Comparison of ENCODE assay signal across 9 mouse cellular contexts in genomic region chr4:133241910-133242309, GRCm38 (mm10). TPM values are rescaled to one million over a fixed set of nuclear protein-coding genes. Genes with fewer than 3 reads are reported as not detected.
DNase-seq lines count a peak whose midpoint lies in the region; ATAC-seq and TF ChIP-seq lines count a peak whose summit lies in the region.
"Had no signal": no experiment of that assay in that cellular context is flagged by ENCODE, and none has a peak within 500 bp of the region (broad histone marks: within the 10 kb centered on the region; RNA-seq: fewer than 3 reads in every experiment).

No protein-coding gene starts in this region.

- intact Hi-C loops in heart, adult 2 months (cut with DNase I) = no loop called here

- no peak for DNase-seq in heart, adult 2 months
- DNase-seq in heart, adult 11 months = no peak
- DNase-seq in forebrain, embryonic 14.5 days (ENCODE audit: low spot score) = no peak
- DNase-seq in spleen, adult 12 weeks (ENCODE audit: low spot score) = no peak
- DNase-seq in Muller cell, postnatal 12 days (ENCODE audit: inconsistent ontology term) = no peak
- DNase-seq in right cerebral cortex, postnatal 25 days = no peak

- no peaks in the 10 kb centered on the region for H3K27me3 ChIP-seq in heart, adult 2 months (ENCODE audit: control insufficient read depth, insufficient read depth, low read length)
- no peaks in the 10 kb centered on the region for H3K27me3 ChIP-seq in C2C12 (ENCODE audit: control insufficient read depth, insufficient read depth, insufficient read length)
- H3K27me3 ChIP-seq in forebrain, embryonic 14.5 days (replicated peaks; ENCODE audit: control insufficient read depth, insufficient read depth, low read length) = peaks cover 42% of the 10 kb centered on the region
- H3K27me3 ChIP-seq in liver, embryonic 16.5 days (ENCODE audit: control insufficient read depth, insufficient read depth, low read depth, low read length) = peaks cover 3% of the 10 kb centered on the region

- no peak; the same call in none of the 2 replicates for TF ChIP-seq POLR2A in heart, adult 2 months (IDR thresholded peaks at IDR 0.05; ENCODE audit: insufficient read depth, low read depth, low read length)

- H3K4me2 ChIP-seq in forebrain, embryonic 14.5 days (ENCODE audit: low read length) = peak overlapping the region; percentile 76
- peak overlapping the region; percentile 94 for H3K4me2 ChIP-seq in liver, embryonic 16.5 days (ENCODE audit: low read depth, low read length)

- no peak for TF ChIP-seq CTCF in heart, adult 2 months (IDR thresholded peaks at IDR 0.05)
- no peak for TF ChIP-seq CTCF in C2C12 (IDR thresholded peaks at IDR 0.05; ENCODE audit: control insufficient read depth, insufficient read depth, insufficient read length)

- H3K79me2 ChIP-seq in heart, adult 2 months (replicated peaks; ENCODE audit: control insufficient read depth, insufficient read depth, low read length) = no peaks in the 10 kb centered on the region
- no peaks in the 10 kb centered on the region for H3K79me2 ChIP-seq in C2C12 (ENCODE audit: control insufficient read depth, insufficient read depth)

- peaks cover 9% of the 10 kb centered on the region for H3K4me1 ChIP-seq in heart, adult 2 months (ENCODE audit: control insufficient read depth, insufficient read depth, low read length)
- H3K4me1 ChIP-seq in forebrain, embryonic 14.5 days (ENCODE audit: control insufficient read depth, insufficient read depth, low read length) = no peaks in the 10 kb centered on the region
- peaks cover 48% of the 10 kb centered on the region for H3K4me1 ChIP-seq in liver, embryonic 16.5 days (ENCODE audit: control insufficient read depth, low read depth, low read length)

- ATAC-seq in forebrain, embryonic 14.5 days = no peak
- no peak for ATAC-seq in liver, embryonic 16.5 days (ENCODE audit: low read depth)

- H3K9ac ChIP-seq in heart, adult 2 months (ENCODE audit: low read depth, low read length) = peak overlapping the region; percentile 44
- H3K9ac ChIP-seq in forebrain, embryonic 14.5 days (ENCODE audit: low read length) = no peak overlapping the region
- peak overlapping the region; percentile 30 for H3K9ac ChIP-seq in liver, embryonic 16.5 days (ENCODE audit: low read depth, low read length)

- H3K27ac ChIP-seq in heart, adult 2 months = peak overlapping the region; percentile 99
- no peak overlapping the region for H3K27ac ChIP-seq in forebrain, embryonic 14.5 days (ENCODE audit: low read depth, low read length)
- H3K27ac ChIP-seq in liver, embryonic 16.5 days (ENCODE audit: low read length) = peak overlapping the region; percentile 50; the same call in 1 of the 2 replicates

- WGBS in heart, adult 2 months = 16% methylated on average over 11 of the region's 11 CpGs
- 35% methylated on average over 11 of the region's 11 CpGs for WGBS in forebrain, embryonic 14.5 days
- 18% methylated on average over 11 of the region's 11 CpGs for WGBS in liver, embryonic 16.5 days (ENCODE audit: insufficient replicate concordance)

- no peaks in the 10 kb centered on the region for H3K79me3 ChIP-seq in C2C12 (ENCODE audit: low read depth)

- TF ChIP-seq EP300 in heart, adult 2 months (IDR thresholded peaks at IDR 0.05; ENCODE audit: insufficient read depth, low read depth, low read length) = peak; percentile 1; the same call in 1 of the 2 replicates

- peak overlapping the region; percentile 95 for H3K4me3 ChIP-seq in heart, adult 2 months
- H3K4me3 ChIP-seq in C2C12 (ENCODE audit: insufficient read depth, poor library complexity, severe bottlenecking) = peak overlapping the region; percentile 40
- H3K4me3 ChIP-seq in forebrain, embryonic 14.5 days (ENCODE audit: low read depth, low read length) = peak overlapping the region; percentile 46; the same call in 1 of the 2 replicates
- H3K4me3 ChIP-seq in liver, embryonic 16.5 days (ENCODE audit: low read depth, low read length) = peak overlapping the region; percentile 65

- no peaks in the 10 kb centered on the region for H3K36me3 ChIP-seq in heart, adult 2 months (ENCODE audit: control insufficient read depth, insufficient read depth, low read length)
- H3K36me3 ChIP-seq in C2C12 (ENCODE audit: control insufficient read depth, insufficient read depth) = no peaks in the 10 kb centered on the region
- H3K36me3 ChIP-seq in forebrain, embryonic 14.5 days (ENCODE audit: control insufficient read depth, insufficient read depth, low read length) = no peaks in the 10 kb centered on the region
- no peaks in the 10 kb centered on the region for H3K36me3 ChIP-seq in liver, embryonic 16.5 days (ENCODE audit: control insufficient read depth, insufficient read depth)

- no peaks in the 10 kb centered on the region for H3K9me3 ChIP-seq in forebrain, embryonic 14.5 days (replicated peaks; ENCODE audit: control insufficient read depth, low read length)
- no peaks in the 10 kb centered on the region for H3K9me3 ChIP-seq in liver, embryonic 16.5 days (replicated peaks; ENCODE audit: control insufficient read depth, low read length)

- peak overlapping the region; percentile 10 for H3ac ChIP-seq in C2C12 (ENCODE audit: control insufficient read depth, insufficient read length, low read depth)

TF ChIP-seq in C2C12, 6 proteins besides CTCF, POLR2A, EP300 and RAD21:
- TF ChIP-seq MYOD1 (IDR thresholded peaks at IDR 0.05; ENCODE audit: control insufficient read depth, insufficient read length, low read depth) = no peak
- no peak for TF ChIP-seq FOSL1 (IDR thresholded peaks at IDR 0.05; ENCODE audit: insufficient read depth, low read length, poor library complexity, severe bottlenecking)
- peak; percentile 42 for TF ChIP-seq MAX (IDR thresholded peaks at IDR 0.05)

RNA-seq across cellular contexts. Expression of gene Map3k6, which starts 1.3 kb away (rescaled TPM):
- 10 to 100 TPM; 16.3 to 27.3 TPM for total RNA-seq in heart, adult 2 months (2021)
- 12.0 and 15.7 TPM in 2 replicates for polyA plus RNA-seq in heart, adult 2 months (2012; rRNA removed)
- polyA plus RNA-seq in C2C12 (2012; fragmentation: generic; extraction: Trizol) = 7.3 TPM
- polyA plus RNA-seq in forebrain, embryonic 14.5 days (2014; fragmentation: Nextera tagmentation; extraction: Ambion mirVana) = 1.1 and 1.7 TPM in 2 replicates
- polyA plus RNA-seq in liver, embryonic 16.5 days (2015; fragmentation: Nextera tagmentation; extraction: Ambion mirVana) = 2.2 and 3.0 TPM in 2 replicates

RNA-seq across cellular contexts. Expression of gene Sytl1, which starts 21.0 kb away (rescaled TPM):
- under 1 TPM; 0.29 to 0.61 TPM for total RNA-seq in heart, adult 2 months (2021)
- polyA plus RNA-seq in heart, adult 2 months (2012; rRNA removed) = 0.53 and 0.80 TPM in 2 replicates
- polyA plus RNA-seq in C2C12 (2012; fragmentation: generic; extraction: Trizol) = 0.89 TPM
- polyA plus RNA-seq in forebrain, embryonic 14.5 days (2014; fragmentation: Nextera tagmentation; extraction: Ambion mirVana) = 0.32 and 0.54 TPM in 2 replicates
- polyA plus RNA-seq in liver, embryonic 16.5 days (2015; fragmentation: Nextera tagmentation; extraction: Ambion mirVana) = 1.1 and 1.4 TPM in 2 replicates

RNA-seq across cellular contexts. Expression of gene Gpr3, which starts 29.6 kb away (rescaled TPM):
- under 1 TPM in 1 of 2 experiments, not detected in 1; 0.11 TPM for total RNA-seq in heart, adult 2 months (2021)
- polyA plus RNA-seq in heart, adult 2 months (2012; rRNA removed) = 0.15 and 0.37 TPM in 2 replicates
- 0.53 TPM for polyA plus RNA-seq in C2C12 (2012; fragmentation: generic; extraction: Trizol)
- 0.62 and 1.1 TPM in 2 replicates for polyA plus RNA-seq in forebrain, embryonic 14.5 days (2014; fragmentation: Nextera tagmentation; extraction: Ambion mirVana)
- not detected in 2 replicates for polyA plus RNA-seq in liver, embryonic 16.5 days (2015; fragmentation: Nextera tagmentation; extraction: Ambion mirVana)
- total RNA-seq: common myeloid progenitor, adult 5-6 weeks had no signal

RNA-seq across cellular contexts. Expression of gene Cd164l2, which starts 30.0 kb away (rescaled TPM):
- total RNA-seq in heart, adult 2 months (2021) = not detected
- polyA plus RNA-seq in heart, adult 2 months (2012; rRNA removed) = 0.53 and 0.66 TPM in 2 replicates
- polyA plus RNA-seq in C2C12 (2012; fragmentation: generic; extraction: Trizol) = 0.23 TPM
- 0.43 and 1.4 TPM in 2 replicates for polyA plus RNA-seq in forebrain, embryonic 14.5 days (2014; fragmentation: Nextera tagmentation; extraction: Ambion mirVana)
- polyA plus RNA-seq in liver, embryonic 16.5 days (2015; fragmentation: Nextera tagmentation; extraction: Ambion mirVana) = 0.13 TPM in 1 of 2 replicates, not detected in the other
- total RNA-seq: common myeloid progenitor, adult 5-6 weeks had no signal

RNA-seq across cellular contexts. Expression of gene Tmem222, which starts 35.7 kb away (rescaled TPM):
- 10 to 100 TPM; 31.9 to 33.9 TPM for total RNA-seq in heart, adult 2 months (2021)
- 48.3 and 72.9 TPM in 2 replicates for polyA plus RNA-seq in heart, adult 2 months (2012; rRNA removed)
- 65.3 TPM for polyA plus RNA-seq in C2C12 (2012; fragmentation: generic; extraction: Trizol)
- 125 and 131 TPM in 2 replicates for polyA plus RNA-seq in forebrain, embryonic 14.5 days (2014; fragmentation: Nextera tagmentation; extraction: Ambion mirVana)
- 32.7 and 34.9 TPM in 2 replicates for polyA plus RNA-seq in liver, embryonic 16.5 days (2015; fragmentation: Nextera tagmentation; extraction: Ambion mirVana)

Comparison
In these comparisons a context has a peak if more than half of its experiments do, and no peak if none do; other contexts are left out.
1. H3K4me3 ChIP-seq: peak in every context shown above with its lines; median percentile 95 in heart, adult 2 months; 65 in liver, embryonic 16.5 days; 46 in forebrain, embryonic 14.5 days; 40 in C2C12.